Mouse (Mus musculus): ENCODE results near the gene Rpl13a.

GRCm38 (mm10) chr7:45079856-45080255 lies 48.7 kb downstream of the Rpl13a start:
- TF ChIP-seq CTCF (IDR thresholded peaks at IDR 0.05; ENCODE audit: extremely low read depth, insufficient read depth, low read length), result peak; percentile 89
- TF ChIP-seq POLR2A (IDR thresholded peaks at IDR 0.05; ENCODE audit: extremely low read depth, insufficient read depth, low read length), result no peak

All from cortical plate, adult 2 months (tissue).